Mouse (Mus musculus) cerebellum, postnatal 10 days (tissue): ENCODE data around the gene Pccb.
A peak's percentile ranks its signal among the peaks of the same experiment; 100 is the strongest.

ENCODE experiments used
- DNase-seq, 2 experiments: peaks; one replicate each; pipeline ENCODE4 v3.0.0; 2021; ENCODE audit warnings: mixed read lengths in 2 of 2

The Pccb gene

DNA sequence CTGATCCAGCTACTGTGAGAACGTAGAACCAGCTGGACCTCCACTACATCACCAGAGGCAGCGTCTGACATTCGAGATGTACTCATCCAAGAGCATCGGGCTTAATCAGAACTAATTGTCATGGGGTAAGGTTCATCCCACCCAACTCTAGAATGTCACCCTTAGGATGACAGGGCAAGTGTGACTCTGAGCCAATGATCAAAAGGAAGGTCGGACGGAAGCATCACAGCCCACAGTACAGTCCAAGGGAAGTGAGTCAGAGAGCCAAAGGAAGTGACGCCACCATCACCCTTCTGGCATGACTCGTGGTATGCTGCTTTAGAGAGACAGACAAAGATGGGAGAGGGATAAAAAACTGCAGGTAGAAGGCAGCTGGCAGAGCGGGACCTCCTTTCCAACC, 7.6 kb upstream of the Pccb start:
- no peak for DNase-seq

DNA sequence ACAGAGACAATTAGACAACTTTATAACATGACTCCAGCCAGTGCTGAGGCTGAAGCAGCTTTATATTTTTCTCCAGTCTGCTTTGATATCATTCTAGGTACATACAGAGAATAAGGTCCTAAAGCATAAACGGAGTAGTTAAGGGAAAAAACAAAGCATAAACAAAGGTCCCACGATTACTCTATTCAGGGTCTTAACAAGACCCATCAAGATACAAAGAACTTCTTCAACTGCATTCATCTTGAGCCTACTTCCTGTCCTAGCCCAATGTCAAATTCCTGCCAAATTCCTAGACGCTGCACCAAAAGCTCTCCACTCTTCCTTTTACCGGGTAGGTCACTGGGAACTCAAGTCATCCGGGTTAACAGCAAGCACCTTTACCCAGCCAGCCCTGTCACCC, 6.8 kb upstream of the Pccb start:
- DNase-seq, result no peak

DNA sequence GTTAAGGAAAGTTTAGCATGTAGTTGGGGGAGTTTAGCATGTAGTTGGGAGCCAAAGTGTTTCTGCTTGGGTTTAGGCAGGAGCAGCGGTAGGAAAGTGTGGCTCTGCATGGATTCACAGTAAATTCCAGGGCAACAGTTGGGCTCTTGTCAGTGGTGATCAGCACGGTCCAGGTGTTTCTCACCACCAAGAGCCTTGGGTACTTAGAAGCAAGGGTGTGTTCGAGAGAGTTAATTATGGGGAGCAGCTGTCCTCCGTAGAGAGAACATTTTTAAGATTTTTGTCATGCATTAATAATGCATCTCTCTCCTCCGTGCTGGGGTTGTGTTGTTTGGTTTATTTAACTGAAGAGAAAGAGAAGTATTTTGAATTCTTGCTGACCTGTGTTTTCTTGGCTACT, 3.9 kb upstream of the Pccb start:
- no peak for DNase-seq

DNA sequence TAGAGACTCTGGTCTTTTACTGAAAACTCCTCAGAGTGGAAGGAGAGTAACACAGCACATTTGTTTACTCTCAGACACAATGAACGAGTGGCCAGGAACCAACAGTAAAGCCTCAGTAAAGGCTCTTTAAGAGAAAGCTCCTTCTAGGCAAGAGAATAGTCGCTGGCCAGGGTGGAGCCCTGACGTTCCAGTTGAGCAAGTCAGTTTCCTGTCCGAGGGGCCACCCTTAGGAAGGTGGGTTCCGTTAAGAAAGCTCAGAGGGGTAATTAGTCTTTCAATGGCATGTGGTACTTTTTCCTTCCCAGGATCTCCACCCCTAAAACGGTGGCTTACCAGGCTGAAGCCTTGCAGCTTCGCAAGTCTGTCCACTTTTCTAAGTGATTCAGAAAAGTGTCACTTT, 2.7 kb upstream of the Pccb start:
- DNase-seq, result no peak

DNA sequence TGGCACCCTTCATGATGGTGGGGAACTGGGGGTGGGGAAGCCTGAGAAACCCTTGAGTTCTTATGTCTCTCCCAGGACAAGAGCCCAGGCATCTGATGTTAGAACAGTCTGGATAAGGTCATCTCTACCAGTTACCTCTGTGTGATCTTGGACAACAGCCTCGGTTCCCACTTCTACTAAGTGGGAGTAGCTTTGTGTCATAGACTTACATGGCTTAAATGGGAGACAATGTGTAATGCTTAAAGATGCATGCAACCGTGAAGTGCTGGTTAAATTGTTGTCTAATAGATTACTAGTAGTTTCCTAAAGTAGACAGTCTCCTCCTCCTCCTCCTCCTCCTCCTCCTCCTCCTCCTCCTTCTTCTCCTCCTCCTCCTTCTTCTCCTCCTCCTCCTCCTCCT, 2.2 kb upstream of the Pccb start:
- DNase-seq, result no peak

DNA sequence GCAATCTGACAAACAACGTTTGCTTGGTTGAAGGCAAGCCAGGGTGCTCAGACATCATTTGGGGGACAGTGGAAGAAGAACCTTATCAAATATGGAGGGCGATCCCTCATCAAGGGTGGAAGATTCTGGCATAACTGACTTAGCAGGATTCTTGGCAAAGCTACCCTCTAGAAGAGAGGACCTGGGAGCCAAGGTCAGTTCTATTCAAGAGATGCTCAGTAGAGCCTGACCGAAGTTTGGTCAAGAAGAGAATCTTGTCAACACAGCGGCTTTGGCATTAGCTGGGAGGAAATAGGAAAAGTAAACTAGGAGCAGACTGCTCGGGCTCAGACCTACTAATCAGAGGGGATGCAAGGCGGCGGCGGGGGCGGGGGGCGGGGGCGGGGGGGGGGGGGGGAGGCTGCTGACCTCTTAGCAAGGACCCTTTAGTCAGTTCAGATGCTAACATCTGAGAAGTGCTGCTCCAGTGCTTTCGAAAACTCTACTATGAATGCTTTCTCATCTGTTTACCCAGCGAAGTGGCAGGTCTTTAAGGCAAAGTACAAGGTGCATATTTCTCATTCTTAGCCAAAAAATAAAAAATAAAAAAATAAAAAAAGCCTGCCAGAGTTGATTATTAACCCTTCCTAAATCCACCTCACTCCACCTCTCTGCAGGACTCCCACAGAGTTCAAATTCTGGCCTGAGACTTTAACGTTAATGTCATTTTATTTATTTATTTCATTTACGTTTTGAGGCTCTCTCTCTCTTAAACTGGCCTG, 1.3 kb upstream of the Pccb start:
- no peak for DNase-seq

DNA sequence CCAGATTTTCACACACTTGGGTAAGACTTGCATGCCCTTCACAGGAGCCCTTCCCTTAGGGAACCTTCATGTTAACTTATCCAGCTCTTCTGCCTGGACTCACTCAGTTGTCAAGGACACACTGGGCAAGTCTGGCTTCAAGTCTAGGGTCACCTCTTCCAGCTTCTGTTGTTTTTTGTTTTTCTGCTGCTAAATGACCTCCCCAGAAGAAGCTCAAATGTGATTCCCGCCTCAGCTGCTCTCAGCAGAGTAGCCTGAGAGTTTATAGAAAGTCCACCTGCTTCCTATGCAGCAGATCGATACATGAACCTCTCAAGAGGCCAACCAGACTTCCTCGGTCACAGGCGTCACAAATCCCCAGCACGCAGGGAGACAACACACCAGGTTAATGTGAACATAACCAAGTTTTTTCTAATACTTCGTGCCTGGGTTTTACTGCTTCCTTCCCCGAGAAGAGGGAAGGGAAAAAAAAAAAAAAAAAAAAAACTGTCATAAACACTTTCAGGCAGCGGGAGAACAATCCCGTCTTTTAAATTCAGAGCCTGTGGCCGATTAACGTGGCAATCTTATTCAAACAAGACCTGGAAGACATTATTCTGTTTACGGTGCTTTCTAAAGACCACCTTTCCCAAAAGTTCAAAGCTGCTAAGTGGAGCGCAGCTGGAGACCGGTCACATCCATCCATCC, 794 bp downstream of the Pccb start:
- DNase-seq, result peak in 1 of 2 experiments; percentile 28

DNA sequence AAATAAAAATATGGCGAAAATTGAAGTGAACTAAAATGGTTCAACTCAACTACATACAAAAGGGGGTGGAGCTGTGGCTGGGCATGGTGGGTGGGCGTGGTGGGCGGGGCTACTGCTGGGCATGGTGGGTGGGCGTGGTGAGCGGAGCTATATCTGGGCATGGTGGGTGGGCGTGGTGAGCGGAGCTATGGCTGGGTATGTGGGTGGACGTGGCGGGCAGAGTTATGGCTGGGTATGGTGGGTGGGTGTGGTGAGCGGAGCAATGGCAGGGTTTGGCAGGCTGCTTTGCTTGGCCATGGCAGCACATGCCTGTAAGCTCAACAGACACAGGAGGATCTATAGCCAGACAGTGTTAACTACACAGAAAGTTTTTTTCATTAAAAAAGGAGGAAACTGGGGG, 15.9 kb downstream of the Pccb start:
- DNase-seq, result no peak

DNA sequence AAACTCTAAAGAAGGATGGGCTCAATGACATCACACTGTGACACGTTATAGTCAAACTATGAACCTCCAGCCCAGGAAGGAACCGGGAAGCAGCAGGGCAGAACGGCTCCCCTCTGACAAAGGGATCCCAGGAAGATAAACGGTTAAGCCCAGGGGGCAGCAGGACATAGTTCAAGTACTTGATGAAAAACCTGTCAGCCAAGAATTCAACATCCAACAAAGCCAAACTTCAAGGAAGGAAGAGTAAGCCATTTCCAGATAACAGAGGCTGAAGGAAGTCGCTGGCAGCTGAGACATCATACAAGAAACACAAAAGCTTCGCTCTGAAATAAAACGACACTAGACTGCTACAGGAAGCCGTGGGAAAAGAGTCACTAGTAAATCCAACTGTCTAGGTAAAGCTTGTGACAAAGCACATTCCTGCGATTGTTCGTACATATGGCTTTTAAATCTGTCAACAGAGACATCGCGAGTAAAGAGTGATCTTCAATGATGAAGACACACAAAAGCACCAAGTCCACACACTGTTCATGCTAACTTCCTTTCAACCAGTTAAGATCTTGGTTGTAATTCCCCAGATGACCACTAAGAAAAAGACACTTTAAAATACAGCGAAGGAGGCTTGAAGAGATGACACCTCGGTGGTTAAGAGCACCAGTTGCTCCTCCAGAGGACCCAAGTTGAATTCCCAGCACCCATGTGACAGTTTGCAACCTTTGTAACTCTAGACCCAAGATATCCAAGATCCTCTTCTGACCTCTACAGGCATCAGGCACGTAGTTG, 16.8 kb downstream of the Pccb start:
- no peak for DNase-seq

DNA sequence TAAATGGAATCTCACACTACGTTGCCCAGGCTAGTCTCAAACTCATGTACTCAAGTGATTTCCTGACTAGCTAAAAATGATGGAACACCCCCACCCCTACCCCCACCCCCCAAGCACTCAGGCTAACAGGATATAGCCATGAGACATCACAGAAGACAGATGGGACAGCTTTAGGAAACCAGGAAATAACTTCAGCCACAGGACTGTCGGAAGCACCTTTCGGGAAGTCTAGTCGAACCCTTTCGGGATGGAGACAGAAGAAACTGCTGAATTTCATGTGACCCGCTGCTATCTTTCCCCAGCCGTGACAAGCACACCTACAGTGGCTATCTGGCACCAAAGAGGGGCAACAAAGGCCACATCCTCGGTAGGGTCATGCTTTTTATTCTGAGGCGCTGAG, 19.4 kb downstream of the Pccb start:
- no peak for DNase-seq

DNA sequence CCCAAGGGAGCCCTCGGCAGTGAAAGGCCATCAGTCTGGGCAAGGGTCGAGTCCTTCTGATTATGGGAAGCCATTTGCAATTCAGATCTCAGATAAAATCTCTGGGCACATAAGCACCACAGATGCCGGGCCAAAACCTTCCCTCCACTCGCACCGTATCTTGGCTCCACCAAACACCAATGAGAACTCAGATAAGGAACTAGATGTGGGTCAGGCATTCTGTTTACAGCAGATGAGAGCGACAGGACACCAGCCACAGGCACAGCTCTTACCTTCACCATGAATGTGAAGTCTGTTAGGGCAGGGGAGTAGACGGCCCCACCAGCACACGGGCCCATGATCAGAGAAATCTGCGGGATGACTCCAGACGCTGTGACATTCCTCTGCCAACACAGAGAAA, 22.3 kb downstream of the Pccb start:
- no peak for DNase-seq

DNA sequence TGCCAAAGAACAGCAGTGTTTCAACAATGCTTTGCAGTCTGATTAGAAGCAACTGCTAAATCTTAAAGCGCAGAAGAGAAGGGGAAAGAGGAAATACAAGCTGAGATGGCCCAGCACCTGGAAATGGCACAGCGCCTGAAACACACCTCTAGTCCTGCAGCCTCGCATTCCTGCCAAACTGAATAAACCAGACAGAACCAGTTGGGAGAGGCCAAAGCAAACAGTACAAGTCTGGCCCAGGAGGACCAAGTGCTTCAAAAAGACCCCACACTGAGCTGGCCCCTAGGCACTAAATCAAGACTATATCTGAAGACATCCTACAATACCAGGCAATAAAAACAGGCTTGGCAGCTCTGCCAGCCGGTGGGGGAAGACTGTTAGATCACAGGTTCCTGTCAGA, 28.8 kb downstream of the Pccb start:
- no peak for DNase-seq

DNA sequence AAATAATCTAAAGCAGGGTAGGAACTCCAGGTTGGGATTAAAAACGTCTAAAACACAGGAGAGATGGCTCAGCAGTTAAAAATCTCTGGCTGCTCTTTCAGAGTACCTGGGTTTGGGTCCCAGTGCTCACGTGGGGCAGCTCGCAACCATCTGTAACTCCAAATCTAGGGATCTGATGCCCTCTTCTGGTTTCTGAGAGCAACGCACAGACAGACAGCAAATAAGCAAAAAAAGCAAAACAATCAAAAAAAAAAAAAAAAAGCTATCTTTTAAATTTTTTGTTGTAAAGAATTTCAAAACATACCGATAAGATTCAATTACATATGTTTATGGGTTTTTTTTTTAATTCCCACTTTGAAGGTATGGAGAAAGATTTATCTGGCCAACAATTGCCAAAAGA, 31.4 kb downstream of the Pccb start:
- no peak for DNase-seq

DNA sequence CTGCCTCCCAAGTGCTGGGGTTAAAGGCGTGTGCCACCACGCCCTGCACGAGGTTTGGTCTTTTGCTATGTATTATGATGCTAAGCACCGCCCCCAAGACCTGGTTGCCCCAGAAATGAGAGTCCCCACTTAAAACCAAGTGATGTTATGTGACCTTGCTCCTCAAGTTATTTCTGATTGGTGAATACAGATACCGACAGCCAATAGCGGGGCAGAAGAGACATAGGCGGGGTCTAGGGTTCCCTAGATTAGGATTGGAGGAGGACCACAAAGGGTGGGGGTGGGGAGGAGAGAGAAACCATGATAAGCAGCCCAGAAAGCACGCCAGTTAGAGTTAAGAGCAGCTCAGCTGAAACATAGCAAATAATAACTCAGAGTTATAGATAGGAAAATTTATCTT, 31.9 kb downstream of the Pccb start:
- no peak for DNase-seq

DNA sequence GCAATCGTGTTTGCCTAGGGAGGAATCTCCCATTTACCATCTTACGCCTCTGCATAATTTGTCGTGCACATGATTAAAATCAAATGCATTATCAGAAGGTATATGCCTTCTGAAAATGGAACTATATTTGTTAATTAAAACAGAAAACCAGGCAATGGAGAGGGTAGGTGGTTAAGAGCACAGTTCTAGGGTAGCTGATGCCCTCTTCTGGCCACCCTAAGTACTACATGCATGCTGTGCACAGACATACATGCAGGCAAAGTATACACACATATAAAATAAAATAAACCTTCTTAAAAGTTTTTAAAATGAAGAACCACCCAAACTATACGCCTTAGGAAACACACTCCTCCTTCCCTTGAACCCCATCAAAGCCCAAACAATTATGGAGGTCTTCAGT, 32.6 kb downstream of the Pccb start:
- peak; percentile 39 to 51 for DNase-seq

DNA sequence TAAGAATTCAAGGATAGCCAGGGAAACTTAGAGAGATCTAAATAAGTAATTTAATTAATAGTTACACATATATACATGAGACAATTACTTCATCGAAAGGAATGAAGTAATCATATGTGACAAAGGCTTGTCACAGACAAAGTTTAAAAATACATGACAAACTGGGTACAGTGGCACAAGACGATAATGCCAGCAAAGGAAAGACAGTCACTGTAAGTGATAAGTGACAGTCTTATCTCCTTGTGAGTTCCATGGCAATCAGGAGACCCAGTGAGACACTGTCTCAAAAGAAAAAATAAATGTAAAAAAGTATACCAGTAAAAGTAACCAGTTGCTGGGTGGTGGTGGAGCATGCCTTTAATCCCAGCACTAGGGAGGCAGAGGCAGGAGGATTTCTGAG, 37.6 kb downstream of the Pccb start:
- no peak for DNase-seq

DNA sequence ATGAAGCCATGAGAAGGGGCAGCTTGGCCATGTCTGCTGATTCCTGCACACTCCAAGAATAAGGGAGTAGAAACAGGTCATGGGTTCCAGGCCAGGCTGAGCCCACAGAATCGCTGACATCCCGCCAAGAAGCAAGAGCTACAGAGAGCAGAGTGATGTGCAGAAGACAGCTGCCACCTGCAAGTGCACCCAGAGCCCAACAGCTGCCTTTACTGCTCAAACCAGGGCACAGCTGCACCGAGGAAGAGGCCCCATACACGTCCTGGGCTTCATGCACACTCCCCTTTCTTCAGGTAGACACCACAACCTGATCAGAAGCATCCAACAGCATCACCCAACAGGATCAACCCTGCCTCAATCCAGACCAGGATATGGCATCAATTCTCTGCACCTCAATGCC, 40.8 kb downstream of the Pccb start:
- no peak for DNase-seq

DNA sequence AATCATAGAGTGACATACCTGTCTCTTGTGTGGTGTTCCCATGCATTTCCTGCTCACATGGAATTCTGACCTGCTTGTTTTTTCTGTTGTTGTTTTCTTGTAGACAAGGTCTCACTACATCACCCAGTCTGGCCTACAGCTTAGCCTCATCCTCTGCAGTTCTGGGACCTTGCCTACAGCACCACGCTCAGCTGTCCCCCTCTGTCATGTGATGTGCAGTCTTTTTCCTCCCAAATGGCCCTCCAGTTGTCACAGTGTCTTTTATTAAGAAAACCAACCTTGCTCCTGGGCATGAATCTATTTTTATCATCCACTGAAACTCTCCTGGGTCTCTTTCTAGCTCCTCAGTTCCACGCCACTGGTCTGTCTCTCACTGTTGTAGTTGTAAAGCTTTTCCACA, 42.5 kb downstream of the Pccb start:
- DNase-seq, result no peak

DNA sequence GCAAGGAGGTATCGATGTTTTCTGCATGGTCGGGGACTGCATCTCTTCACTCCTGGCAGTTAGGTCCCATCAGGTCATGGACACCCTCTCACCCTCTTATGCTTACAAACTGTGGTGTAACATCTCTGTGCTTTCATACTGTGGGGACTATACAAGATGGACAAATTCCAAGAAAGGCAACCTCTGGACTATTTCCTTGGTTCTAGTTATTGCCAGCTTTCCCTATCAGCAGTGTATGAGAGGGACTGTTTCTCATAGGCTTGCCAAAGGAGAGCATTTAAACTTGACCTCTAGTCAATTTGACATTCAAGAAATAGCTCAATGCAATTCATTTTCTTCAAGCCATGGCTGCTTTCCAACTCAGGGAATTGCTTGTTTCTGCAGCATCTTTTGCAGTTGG, 43.4 kb downstream of the Pccb start:
- DNase-seq, result no peak

DNA sequence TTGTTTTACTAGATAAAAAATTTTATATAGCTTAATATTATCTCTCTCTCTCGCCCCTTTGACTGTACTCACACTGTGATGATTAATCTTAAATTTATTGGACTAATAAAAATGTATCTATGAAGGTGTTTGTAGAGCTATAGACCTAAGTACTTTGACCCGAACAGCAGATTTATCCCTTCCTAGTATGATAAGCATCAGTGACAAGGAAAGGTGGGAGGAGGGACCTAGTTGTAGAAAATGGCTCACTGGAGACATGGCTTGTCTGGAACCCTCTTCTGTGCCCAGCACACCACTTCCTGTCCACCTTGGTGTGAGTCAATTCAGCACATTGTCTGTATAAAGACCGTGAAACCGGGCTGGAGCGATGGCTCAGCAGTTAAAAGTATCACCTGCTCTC, 44.1 kb downstream of the Pccb start:
- DNase-seq, result no peak

DNA sequence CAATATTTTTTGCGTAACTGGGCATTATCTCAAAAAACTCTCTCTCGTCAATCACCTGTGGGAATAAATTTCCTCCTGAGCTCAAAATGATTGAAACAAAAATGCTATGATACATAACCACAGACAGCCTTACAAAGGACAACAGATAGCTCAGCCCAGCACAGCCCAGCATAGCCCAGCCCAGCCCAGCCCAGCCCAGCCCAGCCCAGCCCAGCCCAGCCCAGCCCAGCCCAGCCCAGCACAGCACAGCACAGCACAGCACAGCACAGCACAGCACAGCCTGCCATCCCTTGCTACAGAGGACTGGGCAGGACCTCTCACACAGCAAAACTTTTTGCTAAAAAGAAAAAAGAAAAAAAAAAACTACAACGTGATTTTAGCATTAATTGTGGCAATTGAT, 46.8 kb downstream of the Pccb start:
- no peak for DNase-seq

DNA sequence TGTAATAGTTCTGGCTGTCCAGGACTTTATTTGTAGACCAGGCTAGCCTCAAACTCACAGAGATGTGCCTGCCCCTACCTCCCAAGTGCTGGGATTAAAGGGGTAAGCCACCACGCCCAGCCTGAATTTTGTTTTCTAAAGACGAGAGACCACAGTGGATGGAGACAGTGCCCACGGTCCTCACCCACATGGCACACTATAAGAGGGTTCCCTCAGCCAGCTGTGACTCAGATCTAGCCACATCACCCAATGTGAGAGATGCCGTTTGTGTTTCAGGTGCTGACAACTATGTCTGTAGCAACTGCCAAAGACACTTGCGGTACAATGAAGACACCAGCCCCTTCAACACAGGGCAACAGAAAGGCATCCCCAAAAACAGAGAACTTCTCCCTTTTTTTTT, 47.7 kb downstream of the Pccb start:
- DNase-seq, result no peak

DNA sequence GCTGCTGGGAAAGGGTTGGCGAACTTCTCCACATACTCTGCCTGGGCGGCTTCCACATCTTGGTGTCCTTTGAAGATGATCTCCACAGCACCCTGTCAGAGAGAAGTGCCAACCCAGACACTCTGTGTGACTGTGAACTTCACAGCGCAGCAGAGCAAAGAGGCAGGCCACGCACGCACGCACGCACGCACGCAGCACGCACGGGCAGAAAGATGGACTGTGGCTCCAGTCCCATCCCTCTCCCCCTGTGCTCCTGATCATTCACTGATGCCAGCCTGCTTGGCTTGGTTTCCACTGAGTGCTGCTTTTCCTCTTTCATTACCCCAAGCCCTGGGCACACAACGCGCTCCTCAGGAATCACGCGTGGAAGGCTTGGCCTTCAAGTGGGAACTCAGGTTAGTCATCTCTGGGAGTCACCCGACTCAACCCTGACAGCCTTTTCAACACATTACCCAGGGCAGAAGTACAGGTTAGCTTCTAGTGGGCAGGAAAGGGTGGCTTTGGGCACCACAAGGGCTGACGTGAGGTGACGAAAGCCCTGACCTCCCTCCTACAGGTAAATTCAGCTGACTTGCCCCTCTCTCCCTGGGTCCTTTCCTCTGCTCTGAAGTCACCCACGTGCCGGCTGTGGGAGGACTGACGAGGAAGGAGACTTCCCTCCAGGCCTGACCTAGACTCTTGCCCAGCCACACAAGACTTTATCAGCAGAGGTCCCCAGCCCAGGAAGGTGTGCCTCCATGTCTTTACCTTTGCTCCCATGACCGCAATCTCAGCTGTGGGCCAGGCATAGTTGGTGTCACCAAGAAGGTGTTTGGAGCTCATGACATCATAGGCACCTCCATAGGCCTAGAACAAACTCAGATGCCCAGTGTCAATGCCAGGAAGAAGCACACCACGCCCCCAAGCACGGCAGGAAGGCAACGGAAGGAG, 50.1 kb downstream of the Pccb start:
- DNase-seq, result peak in 1 of 2 experiments; percentile 14
